Mouse (Mus musculus): ENCODE measurements around the gene Atp2a3.

Atp2a3 gene

DNA sequence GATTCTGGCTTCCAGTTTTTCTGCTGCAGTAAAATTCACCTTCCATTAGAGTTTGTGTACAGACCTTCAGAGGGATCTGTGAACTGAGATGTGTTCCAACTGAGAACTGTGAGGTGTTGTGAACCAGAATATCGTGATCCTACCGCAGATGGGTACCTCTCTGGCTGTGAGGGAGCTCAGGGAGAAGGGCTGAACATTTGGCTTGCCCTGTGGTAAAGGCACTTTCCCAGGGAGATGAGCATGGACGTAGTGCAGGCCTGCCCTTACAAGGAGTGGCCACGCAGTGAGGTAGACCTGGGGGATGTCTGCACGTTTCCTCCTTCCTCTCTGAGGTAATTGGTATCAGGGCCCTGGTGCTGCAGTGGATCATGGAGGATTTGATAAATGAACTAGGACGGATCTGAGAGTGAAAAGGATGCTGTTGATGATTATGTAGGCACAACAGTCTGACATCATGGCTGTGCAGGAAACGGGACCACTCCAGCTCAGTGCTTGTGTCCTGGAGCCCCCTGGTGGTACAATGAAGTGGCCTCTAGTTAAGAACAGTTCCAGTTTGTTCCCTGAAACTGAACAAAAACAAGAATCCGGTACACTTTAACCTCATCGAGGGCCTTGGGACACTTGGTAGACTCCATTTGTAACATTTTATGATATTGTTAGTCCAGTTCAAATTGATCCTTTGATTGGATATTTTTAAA lies 78.3 kb downstream of the Atp2a3 start:
- DNase-seq: peak; percentile 35 to 52

Measured in lung, adult 18-20 months (tissue).